Mouse (Mus musculus) heart, embryonic 13.5 days (tissue): ENCODE data around the gene Cxcr2. TPM values are rescaled to one million over a fixed set of nuclear protein-coding genes. Genes with fewer than 3 reads are reported as not detected.

ENCODE experiments used
- ATAC-seq: fragments of 200-750 bp; cut with Nextera tagmentation; 2 replicates; pipeline ENCODE4 v1.8.0; 2017; ENCODE audit warnings: moderate TSS enrichment; ENCODE audit not compliant: insufficient number of reproducible peaks, low FRiP score, low TSS enrichment; ENCODE audit errors: extremely low read depth
- H3K27ac ChIP-seq: fragments of 300-500 bp; sonication (generic); replicated peaks from 2 replicates; pipeline ENCODE4 v1.5.1; 2015; ENCODE audit warnings: moderate library complexity, mild to moderate bottlenecking, inconsistent platforms
- H3K27me3 ChIP-seq: fragments of 300-500 bp; sonication (generic); replicated peaks from 2 replicates; pipeline ENCODE4 v1.6.1; 2015; ENCODE audit warnings: mild to moderate bottlenecking, inconsistent platforms
- H3K36me3 ChIP-seq: fragments of 300-500 bp; sonication (generic); 2 replicates; pipeline ENCODE4 v1.6.1; 2015; ENCODE audit warnings: mild to moderate bottlenecking, inconsistent platforms
- H3K4me1 ChIP-seq: fragments of 300-500 bp; sonication (generic); 2 replicates; pipeline ENCODE4 v1.6.1; 2015; ENCODE audit warnings: inconsistent platforms
- H3K4me2 ChIP-seq: fragments of 300-500 bp; sonication (generic); 2 replicates; pipeline ENCODE4 v1.6.1; 2015; ENCODE audit warnings: inconsistent platforms, mild to moderate bottlenecking, moderate library complexity
- H3K4me3 ChIP-seq: fragments of 300-500 bp; sonication (generic); 2 replicates; pipeline ENCODE4 v1.5.1; 2015; ENCODE audit warnings: moderate library complexity, mild to moderate bottlenecking, inconsistent platforms
- H3K9ac ChIP-seq: fragments of 300-500 bp; sonication (generic); 2 replicates; pipeline ENCODE4 v1.6.1; 2015; ENCODE audit warnings: inconsistent platforms, mild to moderate bottlenecking, moderate library complexity
- H3K9me3 ChIP-seq: fragments of 300-500 bp; sonication (generic); 2 replicates; pipeline ENCODE4 v1.6.1; 2016; ENCODE audit warnings: inconsistent platforms
- WGBS: fragments of 180-500 bp; shearing (Covaris S2); methylation state at CpG from one replicate; pipeline ENCODE4 v1.1.7; 2015; ENCODE audit warnings: mixed read lengths; 5-methylcytosine and 5-hydroxymethylcytosine counted together
- polyA plus RNA-seq: library from polyadenylated mRNA; unstranded; fragments of >200 nt; fragmentation: Nextera tagmentation; extraction: Ambion mirVana; gene quantifications from 2 replicates; pipeline ENCODE4 v1.2.1, GENCODE M21; 2015

Gene Cxcr2
- 0.09 TPM in 1 of 2 replicates, not detected in the other for polyA plus RNA-seq

DNA sequence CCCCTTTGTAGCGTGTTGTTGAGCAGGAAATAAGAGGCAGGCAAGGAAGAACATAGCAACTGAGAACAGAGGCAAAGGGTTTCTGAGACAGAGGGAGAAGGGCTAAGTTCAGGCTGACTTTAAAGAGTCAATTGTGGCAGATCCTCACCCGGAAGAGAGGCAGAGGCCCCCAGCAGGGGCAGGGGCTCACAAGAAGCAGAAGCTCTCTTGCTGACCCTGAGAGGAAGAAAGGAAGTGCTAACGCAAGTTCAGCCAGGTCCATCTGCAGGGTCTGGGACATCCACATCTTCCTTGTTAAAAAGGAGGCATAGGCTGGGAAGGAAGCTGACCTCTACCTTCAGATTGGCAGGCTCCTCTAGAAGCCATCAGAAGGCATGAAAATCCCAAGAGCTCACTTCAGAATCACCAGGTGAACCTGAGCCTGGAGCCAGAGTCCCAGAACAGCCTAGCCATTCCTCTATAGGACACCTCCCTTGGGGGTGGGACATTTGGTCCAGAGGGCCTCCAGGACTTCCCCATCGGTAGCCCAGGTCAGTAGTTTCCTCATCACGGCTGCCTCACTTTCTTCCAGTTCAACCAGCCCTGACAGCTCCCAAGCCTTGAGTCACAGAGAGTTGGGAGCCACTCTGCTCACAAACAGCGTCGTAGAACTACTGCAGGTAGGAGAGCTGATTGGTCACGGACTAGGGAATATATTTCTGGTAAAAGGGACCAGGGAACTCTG, at the start of gene Cxcr2:
TSS of gene Cxcr2 (plus strand) at position 529 of the 724 bp plus-strand sequence.
- ATAC-seq, result no peak
- H3K9ac ChIP-seq, result no peak within 1 kb of the TSS

DNA sequence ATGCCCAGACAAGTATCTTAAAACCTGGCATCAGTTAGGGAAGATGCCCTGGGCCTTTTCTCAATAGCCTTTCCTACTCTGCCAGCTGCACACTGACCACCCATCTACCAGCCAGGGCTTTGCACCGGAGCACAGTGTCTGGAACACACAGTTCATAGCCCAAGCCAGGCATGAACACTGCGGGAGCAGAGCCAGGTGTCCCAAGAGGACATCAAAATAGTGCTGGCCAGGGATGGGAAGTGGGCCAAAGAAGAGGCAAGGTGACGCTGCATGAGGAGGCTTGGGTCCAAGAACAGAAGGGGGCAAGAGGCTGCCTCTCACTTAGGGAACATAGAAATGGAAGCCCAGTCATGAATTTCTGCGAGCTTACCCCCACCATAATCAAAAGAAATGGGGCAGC, 48.1 kb upstream of the Cxcr2 start:
- no peaks in the 10 kb centered on the region for H3K36me3 ChIP-seq
- H3K9ac ChIP-seq, result no peak overlapping the region
- peaks cover 9% of the 10 kb centered on the region for H3K27me3 ChIP-seq
- H3K4me3 ChIP-seq, result no peak overlapping the region
- no peak for ATAC-seq
- WGBS, result 82% methylated on average over 4 of the region's 4 CpGs
- no peak overlapping the region for H3K4me2 ChIP-seq
- H3K27ac ChIP-seq, result no peak overlapping the region
- peaks cover 39% of the 10 kb centered on the region for H3K4me1 ChIP-seq
- H3K9me3 ChIP-seq, result no peaks in the 10 kb centered on the region

More for the DNA sequence above, at the start of gene Cxcr2:
- 57% methylated on average over 8 of the region's 8 CpGs for WGBS
- peaks cover 40% of the 10 kb centered on the region for H3K4me1 ChIP-seq
- H3K4me2 ChIP-seq, result no peak within 1 kb of the TSS
- H3K27me3 ChIP-seq, result no peaks in the 10 kb centered on the region
- H3K36me3 ChIP-seq, result no peaks in the 10 kb centered on the region
- no peak within 1 kb of the TSS for H3K27ac ChIP-seq
- H3K4me3 ChIP-seq, result no peak within 1 kb of the TSS
- no peaks in the 10 kb centered on the region for H3K9me3 ChIP-seq

DNA sequence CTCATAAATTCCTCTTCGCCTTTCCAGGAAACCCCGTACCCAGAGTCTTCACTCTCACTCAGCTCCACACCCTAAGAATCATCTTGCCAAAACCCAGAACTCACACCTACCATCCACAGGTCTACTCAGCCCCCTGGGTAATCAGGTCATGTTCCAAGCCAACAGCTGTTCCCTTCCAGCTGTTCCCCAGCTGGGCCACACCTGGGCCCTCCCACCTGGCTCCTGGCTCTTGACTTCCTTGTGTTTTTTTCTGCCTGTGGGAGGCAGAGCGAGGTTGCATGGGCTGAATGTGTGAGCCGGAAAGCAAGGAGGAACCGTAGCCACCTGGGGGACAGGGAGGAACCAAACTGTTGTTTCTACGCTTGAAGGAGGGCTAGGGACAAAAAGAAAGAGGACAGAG, 47.6 kb upstream of the Cxcr2 start:
- Histone ChIP-seq H3K4me2 (no peak overlapping the region), H3K27ac (no peak overlapping the region), H3K4me3 (no peak overlapping the region), H3K4me1 (peaks cover 44% of the 10 kb centered on the region), H3K9me3 (no peaks in the 10 kb centered on the region), H3K36me3 (no peaks in the 10 kb centered on the region), H3K9ac (no peak overlapping the region), H3K27me3 (peaks cover 5% of the 10 kb centered on the region; the same call in 1 of the 2 replicates)
- WGBS, result 68% methylated on average over 6 of the region's 6 CpGs
- no peak for ATAC-seq

DNA sequence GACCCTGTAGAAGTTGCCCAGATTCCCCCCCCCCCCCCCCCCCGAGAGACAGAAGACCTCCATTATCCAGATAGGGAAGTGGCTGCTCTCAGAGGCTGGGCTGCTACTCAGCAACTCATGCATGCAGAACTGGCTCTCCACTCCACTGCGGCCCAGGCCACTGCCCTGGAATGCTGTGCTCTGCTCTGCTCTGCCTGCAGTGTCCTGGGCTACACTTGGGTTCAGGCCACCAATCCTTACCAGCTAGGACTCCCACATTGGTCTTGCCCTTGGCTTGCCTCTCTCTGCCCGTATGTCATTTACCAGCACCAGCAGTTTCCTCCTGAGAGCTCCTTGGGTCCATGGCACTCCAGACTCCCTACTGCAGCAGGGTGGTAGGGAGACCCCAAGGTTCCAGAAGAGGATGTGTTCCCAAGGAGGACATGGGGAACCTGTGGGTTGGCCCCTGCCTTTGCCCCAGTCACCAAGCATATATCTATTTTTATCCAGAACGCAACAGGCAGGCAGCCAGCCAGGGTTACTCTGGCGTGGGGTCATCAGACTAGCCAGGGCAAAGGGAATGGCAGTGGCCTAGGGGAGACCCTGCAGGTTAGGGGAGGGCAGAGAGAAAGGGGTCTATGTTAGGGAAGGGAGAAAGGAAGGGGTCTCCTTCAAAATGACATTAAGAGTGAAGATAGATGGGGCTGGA, 45.7 kb upstream of the Cxcr2 start:
- Histone ChIP-seq H3K27me3 (no peaks in the 10 kb centered on the region; the same call in 1 of the 2 replicates), H3K4me3 (no peak overlapping the region), H3K27ac (no peak overlapping the region), H3K9ac (no peak overlapping the region), H3K4me1 (peaks cover 45% of the 10 kb centered on the region), H3K4me2 (no peak overlapping the region), H3K9me3 (no peaks in the 10 kb centered on the region), H3K36me3 (no peaks in the 10 kb centered on the region)
- ATAC-seq, result no peak
- WGBS, result 59% methylated on average over 4 of the region's 5 CpGs

DNA sequence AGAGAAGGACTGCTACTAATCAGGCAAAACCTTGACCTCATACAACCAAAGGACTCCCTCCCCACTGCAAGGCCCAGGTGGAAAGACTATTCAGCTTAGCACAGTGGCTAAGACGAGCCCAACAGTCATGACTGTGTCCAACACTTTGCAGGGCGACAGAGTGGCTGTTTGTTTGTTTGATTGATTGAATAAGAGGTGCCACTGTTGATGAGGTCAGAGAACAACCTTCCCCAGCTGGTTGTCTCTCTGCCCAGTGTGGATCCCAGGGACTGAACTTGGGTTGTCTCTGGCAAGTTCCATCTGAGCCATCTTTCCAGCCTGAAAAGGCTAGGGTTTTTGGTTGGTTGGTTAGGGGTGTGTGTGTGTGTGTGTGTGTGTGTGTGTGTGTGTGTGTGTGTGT, 44.1 kb upstream of the Cxcr2 start:
- H3K27me3 ChIP-seq, result no peaks in the 10 kb centered on the region; the same call in 1 of the 2 replicates
- H3K9ac ChIP-seq, result no peak overlapping the region
- no peaks in the 10 kb centered on the region for H3K9me3 ChIP-seq
- H3K27ac ChIP-seq, result no peak overlapping the region
- ATAC-seq, result no peak
- no peak overlapping the region for H3K4me3 ChIP-seq
- H3K36me3 ChIP-seq, result no peaks in the 10 kb centered on the region
- no peak overlapping the region for H3K4me2 ChIP-seq
- H3K4me1 ChIP-seq, result peaks cover 37% of the 10 kb centered on the region
- 65% methylated on average over 2 of the region's 2 CpGs for WGBS

DNA sequence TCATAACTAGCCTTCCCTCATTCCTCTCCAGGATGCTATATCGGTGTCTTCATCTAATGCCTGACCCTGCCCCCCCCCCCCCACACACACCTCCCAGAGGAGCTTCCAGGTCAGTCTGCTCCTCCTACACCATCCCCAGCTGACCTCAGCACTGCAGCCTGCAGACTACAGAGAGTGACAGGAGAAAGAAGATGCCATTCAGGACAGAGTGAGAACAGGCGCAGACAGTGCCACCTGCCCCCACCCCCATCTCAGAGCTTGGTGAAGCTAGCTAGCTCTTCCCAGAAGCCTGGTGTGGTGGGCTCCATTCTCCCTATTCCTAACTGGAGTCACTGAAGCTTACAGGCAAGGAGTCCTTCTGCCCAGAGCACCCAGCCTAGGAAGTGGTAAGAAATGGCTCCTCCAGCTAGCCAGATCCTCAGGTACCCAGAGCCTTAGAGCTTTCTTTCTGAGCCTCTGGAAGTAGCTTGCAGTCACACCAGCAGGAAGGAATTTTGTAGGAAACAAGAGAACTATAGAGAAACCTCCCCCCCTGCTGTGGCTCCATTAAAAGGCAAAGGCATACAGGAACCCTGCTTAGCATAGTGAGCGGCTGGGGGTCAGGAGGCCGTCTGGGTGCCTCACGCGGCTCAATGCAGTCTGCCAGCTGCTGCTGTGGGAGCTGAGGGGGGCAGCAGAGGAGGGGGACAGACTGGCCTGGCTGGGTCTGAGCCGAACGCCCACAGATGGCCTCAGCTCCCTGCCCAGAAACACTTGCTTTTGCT, 42.7 kb upstream of the Cxcr2 start:
- H3K27ac ChIP-seq, result 0 out of 2 replicates have a peak overlapping the region, but pooled peaks have one; percentile 5

DNA sequence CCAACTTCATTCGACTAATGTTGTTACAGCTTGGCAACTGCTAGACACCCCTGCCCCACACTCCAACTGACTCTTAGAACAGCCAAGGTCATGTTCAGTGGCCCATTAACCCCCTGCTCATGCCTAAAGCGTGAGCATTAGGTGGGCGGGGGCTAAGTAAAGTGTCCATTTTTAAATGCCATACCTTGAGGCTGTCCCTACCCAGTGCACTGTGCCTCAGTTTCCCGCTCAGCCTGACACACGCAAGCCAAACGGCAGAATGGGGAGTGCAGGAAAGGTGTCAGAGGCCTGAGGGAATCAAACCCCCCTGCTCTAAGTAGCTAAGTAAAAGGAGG, 42.1 kb upstream of the Cxcr2 start:
- Histone ChIP-seq H3K27me3 (no peaks in the 10 kb centered on the region), H3K27ac (no peak overlapping the region), H3K36me3 (no peaks in the 10 kb centered on the region), H3K4me1 (peaks cover 34% of the 10 kb centered on the region), H3K4me2 (no peak overlapping the region), H3K9me3 (no peaks in the 10 kb centered on the region), H3K9ac (peak overlapping the region; percentile 28; the same call in 1 of the 2 replicates), H3K4me3 (no peak overlapping the region)
- WGBS, result 48% methylated on average over 6 of the region's 6 CpGs
- no peak for ATAC-seq

More for the DNA sequence above, 42.7 kb upstream of the Cxcr2 start:
- H3K4me3 ChIP-seq, result no peak overlapping the region
- WGBS, result 22% methylated on average over 8 of the region's 8 CpGs
- H3K4me2 ChIP-seq, result no peak overlapping the region
- no peaks in the 10 kb centered on the region for H3K9me3 ChIP-seq
- H3K4me1 ChIP-seq, result peaks cover 34% of the 10 kb centered on the region
- no peak for ATAC-seq
- no peaks in the 10 kb centered on the region for H3K36me3 ChIP-seq
- H3K9ac ChIP-seq, result peak overlapping the region; percentile 28
- no peaks in the 10 kb centered on the region; the same call in 1 of the 2 replicates for H3K27me3 ChIP-seq

DNA sequence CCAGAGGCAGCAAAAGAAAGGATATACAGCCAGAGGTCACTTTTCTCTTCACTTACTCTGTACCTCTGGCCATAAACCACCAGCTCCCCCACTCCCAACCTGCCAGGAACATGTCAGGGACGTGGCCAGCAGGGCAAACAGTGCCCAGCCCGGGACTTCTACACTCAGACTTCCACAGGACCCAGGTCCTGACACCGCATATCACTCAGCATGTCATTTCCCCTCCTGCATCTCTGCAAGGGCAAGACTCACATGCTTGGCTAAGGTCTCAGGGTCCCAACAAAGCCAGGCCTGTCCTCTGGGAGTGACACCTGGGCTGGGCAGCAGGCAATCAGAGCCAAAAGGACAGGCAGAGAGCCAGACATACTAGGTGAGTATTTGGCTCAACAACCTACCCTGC, 40.7 kb upstream of the Cxcr2 start:
- 45% methylated on average over 3 of the region's 3 CpGs for WGBS

DNA sequence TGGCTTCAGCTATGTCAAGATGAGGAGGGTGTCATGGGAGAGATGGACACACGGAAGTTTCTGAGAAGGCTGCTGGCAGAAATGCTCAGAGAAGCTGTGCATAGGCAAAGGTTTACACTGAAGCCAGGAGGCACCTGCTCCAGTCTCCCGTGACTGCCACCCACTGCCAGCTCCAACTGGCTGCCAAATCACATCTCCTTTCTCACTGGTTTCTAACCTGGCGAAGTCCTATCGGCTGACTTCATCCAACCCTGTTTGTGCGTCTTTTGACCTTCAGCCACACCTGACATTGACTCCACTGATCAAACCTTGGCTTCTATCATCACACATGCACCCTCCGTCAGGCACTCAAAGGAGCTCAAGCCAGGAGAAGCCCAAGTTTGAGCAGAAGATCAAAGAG, 35.9 kb upstream of the Cxcr2 start:
- Histone ChIP-seq H3K4me3 (no peak overlapping the region), H3K4me2 (no peak overlapping the region), H3K4me1 (peaks cover 35% of the 10 kb centered on the region), H3K9ac (no peak overlapping the region), H3K27me3 (0 out of 2 replicates have a peak, but pooled peaks cover 3% of the 10 kb centered on the region), H3K27ac (no peak overlapping the region), H3K9me3 (no peaks in the 10 kb centered on the region), H3K36me3 (no peaks in the 10 kb centered on the region)
- ATAC-seq, result no peak
- WGBS, result 79% methylated on average over 6 of the region's 6 CpGs

More for the DNA sequence above, 40.7 kb upstream of the Cxcr2 start:
- Histone ChIP-seq H3K9me3 (no peaks in the 10 kb centered on the region), H3K9ac (0 out of 2 replicates have a peak overlapping the region, but pooled peaks have one; percentile 2), H3K27me3 (no peaks in the 10 kb centered on the region), H3K4me1 (peaks cover 32% of the 10 kb centered on the region), H3K4me3 (no peak overlapping the region), H3K27ac (no peak overlapping the region), H3K4me2 (no peak overlapping the region), H3K36me3 (no peaks in the 10 kb centered on the region)
- ATAC-seq, result no peak

DNA sequence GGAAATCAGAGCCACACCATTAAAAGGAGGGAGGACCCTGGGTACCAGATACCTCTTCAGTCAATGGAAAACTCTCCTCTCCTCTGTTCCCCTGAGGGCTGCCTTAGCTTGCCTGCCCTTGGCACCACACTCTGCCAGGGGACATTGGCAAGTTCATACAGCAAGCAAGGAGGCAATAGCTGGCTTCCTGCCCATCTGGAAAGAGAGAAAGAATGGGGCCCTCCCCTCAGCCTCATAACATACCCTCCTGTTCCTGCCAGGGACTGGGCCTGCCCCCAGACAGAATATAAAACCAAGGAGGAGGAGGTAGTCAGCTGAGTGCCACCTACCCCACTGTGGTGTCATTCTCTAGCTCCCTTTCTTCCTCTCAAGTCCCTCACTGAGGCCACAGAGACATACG, 34.7 kb upstream of the Cxcr2 start:
- Histone ChIP-seq H3K9me3 (no peaks in the 10 kb centered on the region), H3K4me1 (peaks cover 37% of the 10 kb centered on the region), H3K27ac (no peak overlapping the region), H3K4me3 (no peak overlapping the region), H3K36me3 (no peaks in the 10 kb centered on the region), H3K27me3 (peaks cover 7% of the 10 kb centered on the region; the same call in 1 of the 2 replicates), H3K4me2 (no peak overlapping the region), H3K9ac (no peak overlapping the region)
- ATAC-seq, result no peak
- 85% methylated on average over 1 of the region's 1 CpGs for WGBS

DNA sequence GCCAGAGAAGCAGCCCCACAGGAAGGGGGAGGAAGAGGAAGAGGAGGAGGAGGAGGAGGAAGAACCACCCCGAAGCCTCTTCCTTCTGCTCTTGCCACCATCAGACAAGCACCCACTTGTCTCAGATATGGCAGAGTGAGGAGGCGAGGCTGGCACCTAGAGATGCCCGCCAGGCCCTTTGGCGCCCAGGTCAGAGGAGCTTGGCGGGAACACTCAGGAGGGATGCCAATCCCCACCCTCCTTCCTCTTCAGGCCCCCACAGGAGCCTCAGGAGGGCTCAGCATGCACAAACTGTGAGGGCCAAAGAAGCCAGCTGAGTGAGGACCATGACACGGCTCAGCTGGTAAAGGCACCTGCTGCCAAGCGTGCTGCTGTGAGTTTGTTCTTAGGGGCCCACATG, 32.7 kb upstream of the Cxcr2 start:
- H3K27me3 ChIP-seq, result peaks cover 13% of the 10 kb centered on the region

More for the DNA sequence above, 32.7 kb upstream of the Cxcr2 start:
- Histone ChIP-seq H3K27ac (peak overlapping the region; percentile 48; the same call in 1 of the 2 replicates), H3K4me2 (no peak overlapping the region), H3K4me1 (peaks cover 41% of the 10 kb centered on the region), H3K9ac (no peak overlapping the region), H3K9me3 (no peaks in the 10 kb centered on the region), H3K4me3 (no peak overlapping the region), H3K36me3 (no peaks in the 10 kb centered on the region)
- 81% methylated on average over 7 of the region's 7 CpGs for WGBS
- ATAC-seq, result no peak
